Mouse (Mus musculus): Measurements from ENCODE around the gene Etnk1.
"Not testable (repeated sequence)": the region's sequence is repeated elsewhere in the genome, so short reads cannot be mapped to it uniquely, and the experiment has no call there.

Etnk1 gene

DNA sequence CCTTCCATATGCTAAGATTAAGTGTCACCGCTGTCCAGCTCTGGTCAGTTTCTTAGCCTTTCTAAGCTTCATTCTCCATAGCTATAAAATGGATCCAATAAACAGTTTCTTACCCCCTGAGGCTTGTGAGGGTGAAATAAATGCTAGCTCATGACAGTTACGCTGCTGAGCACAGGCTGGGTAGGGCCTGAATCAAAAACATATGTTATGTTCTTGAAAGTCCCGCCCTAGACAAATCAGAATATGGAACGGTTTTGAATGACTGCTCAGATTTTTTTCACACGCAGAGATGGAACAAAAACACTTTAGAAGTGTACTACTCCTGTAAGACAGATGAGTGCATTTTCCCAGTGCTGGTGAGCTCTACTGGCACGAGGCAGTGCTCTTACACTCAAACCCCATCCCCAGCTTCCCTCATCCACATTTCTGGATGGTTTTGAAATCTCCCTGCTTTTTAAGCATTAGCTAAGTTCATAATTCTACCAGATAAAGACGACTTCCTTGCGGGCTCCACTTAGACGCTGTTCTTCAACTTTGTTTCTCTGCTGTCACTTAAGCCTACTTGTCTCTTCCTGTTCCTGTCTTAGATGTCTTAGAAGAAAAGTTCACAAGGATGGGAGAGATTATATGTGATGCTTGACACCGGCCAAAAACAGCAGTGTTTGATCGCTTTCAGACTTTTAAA is 4.9 kb downstream of the Etnk1 start:
- DNase-seq (ENCODE audit: low spot score in 2 of 2) = no peak

DNA sequence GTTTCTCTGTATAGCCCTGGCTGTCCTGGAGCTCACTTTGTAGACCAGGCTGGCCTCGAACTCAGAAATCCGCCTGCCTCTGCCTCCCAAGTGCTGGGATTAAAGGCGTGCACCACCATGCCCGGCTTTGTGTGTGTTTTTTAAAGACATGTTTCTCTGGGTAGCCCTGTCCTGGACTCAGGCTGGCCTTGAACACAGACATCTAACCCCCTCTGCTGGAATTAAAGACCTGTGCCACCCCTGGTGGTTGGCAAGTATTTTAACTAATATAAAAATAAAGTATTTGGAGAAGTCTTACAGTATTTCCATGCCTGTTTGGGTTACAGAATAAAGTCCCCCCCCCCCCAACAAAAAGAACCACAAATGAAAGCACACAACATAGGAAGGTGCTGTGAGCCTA is 5.7 kb downstream of the Etnk1 start:
- not testable (repeated sequence) for DNase-seq (ENCODE audit: low spot score in 2 of 2)

DNA sequence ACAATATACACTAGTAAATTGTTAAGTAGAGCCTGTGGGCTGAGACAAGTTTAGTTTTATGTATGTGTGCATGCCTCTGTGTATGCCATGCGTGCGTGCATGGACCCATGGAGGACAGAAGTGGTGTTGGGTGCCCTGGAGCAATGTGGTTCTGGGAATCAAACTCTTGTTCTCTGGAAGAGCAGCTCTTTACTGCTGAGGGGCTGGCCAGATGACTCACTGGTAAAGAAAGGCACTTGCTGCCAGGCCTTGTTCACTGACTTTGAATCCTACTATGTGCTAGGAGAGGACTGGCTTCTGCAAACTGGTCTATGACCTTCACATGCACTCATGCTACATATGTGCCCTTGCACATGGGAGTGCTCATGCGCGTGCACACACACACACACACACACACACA is 7.2 kb downstream of the Etnk1 start:
- no peak for DNase-seq (ENCODE audit: low spot score in 2 of 2)

DNA sequence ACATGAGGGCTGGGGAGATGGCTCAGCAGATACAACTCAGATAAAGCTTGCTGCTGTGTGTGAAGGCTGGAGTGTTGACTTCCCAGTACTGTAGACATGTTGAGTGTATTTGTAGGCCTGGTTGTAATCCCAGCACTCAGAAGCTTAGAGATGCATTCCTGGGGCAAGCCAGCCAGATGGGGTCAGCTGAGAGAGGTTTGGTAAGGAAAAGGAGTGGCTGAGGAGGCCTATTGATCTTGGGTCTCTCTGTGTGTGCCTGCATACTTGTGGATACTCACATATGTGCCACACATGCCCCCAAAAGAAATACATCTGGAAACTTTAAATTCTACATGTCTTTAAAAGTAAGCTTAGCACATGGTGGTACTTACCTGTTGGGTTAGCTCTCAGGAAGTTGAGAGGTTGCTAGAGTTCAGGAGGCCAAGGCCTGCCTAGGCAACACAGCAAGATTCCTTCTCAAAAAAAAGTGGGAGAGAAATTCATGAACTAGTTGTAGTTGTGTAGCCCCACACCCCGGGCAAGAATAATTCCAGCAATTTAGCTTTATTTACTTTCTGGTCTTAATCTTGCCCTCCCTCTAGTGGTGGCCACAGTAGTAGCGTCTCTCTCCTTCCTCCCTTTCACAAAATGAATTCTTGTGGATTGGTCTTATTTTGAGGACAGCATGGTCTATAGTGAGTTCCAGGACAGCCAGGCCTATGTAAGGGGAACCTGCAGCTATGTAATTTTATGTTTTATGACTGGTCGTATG is 8.1 kb downstream of the Etnk1 start:
- no peak for DNase-seq (ENCODE audit: low spot score in 2 of 2)

DNA sequence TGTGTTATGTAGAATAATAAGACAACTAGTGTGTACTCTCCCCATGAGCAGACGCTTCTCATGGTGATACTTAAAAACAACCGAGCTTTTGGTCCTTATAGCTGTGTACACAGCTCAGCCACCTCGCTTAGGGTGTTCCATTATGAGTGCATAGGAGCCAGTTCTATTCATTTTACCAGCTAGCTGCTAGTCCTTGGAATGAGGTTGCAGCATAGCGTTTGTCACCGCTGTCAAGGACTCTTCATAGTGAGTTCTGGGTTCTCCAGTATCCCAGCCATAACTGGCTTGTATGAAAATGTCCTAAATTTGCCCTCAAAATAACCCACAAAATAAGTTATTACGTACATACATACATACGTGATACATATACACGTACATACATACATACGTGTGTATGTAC is 9.1 kb downstream of the Etnk1 start:
- no peak for DNase-seq (ENCODE audit: low spot score in 2 of 2)

DNA sequence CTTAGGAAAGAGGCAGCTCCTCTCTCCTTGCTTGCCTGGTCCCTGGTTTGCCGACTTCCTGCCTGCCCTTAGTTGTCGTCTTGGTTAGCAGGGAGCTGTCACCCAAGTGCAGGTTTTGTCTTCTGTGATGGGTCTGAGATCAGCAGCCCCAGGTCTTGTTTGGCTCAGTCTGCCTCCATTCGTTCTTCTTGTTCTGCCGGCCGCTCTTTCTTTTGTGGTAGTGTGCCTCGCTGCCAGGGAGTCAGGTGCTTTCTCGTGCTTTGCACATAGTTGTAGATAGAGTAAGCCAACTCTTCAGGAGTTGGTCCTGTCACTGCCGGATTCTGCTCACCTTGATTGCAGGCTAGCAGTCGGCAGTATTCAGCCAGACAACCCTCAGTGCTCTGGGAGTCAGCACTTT is 9.6 kb downstream of the Etnk1 start:
- no peak for DNase-seq (ENCODE audit: low spot score in 2 of 2)

DNA sequence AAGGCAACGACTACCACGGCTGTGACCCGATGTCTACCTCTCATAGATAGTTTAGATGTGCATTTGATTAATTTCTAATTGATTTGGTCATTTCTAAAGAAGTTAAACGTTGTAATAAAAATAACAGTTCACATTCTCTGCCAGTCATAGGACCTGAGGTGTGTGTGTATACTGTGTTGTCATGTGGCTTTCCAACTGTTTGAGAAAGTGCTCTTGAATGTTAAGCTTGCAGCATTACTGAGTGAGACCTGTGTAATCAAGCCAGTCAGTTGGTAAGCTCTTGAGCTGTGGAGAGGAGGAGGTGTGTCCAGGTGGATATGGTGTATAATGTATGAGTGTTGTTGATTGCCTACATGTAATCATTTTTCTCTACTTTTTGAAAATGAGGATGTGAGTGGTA is 12.2 kb downstream of the Etnk1 start:
- DNase-seq (ENCODE audit: low spot score in 2 of 2) = no peak

DNA sequence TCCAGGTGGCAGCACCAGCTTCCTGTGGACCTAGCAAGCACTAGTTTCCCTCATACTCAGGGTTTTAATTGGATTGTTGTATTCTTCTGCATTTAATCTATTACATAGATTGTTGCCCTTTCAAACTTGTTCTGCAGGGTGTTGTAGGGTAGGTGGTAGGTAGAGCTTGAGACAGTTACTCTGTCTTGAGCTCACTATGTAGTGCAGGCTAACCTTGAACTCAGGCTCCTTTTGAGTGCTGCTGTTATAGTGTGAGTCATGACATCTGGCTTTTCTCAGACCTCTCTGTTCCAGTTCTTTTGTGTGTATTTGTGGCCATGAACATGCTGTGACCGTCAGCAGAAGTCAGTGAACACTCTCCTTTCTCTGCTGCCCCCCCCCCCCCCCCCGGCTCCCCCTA is 12.7 kb downstream of the Etnk1 start:
- no peak for DNase-seq (ENCODE audit: low spot score in 2 of 2)

DNA sequence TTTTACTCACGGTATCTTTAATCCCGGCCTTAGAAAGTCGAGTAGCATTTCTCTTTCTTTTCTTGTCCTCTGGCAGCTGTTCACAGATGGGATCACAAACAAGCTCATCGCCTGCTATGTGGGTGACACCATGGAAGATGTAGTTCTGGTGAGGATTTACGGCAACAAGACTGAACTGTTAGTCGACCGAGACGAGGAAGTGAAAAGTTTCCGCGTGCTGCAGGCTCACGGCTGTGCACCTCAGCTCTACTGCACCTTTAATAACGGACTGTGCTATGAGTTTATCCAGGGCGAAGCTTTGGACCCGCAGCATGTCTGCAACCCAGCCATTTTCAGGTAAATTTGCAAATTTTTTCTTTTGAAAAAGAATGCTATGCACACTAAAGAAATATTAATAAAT is 13.5 kb downstream of the Etnk1 start:
- DNase-seq (ENCODE audit: low spot score in 2 of 2) = no peak

DNA sequence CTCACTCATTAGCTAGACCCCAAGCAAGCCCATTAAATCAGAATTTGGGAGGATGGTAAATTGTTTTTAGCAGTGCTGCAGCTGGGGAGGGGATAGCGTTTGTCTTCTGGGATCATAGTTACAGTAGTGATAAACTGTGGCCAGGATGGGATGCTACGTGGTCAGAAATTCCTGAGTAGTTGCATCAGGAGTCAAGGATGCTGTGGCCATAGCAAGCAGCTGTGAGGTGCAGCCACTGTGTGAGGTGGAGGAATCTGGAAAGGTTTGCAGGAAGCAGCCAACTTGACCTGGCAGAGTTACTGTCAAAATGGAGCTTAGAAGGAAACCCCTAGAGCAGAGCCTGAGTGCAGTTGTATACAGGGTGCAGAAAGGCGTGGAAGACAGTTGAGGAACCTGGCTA is 17.1 kb downstream of the Etnk1 start:
- no peak for DNase-seq (ENCODE audit: low spot score in 2 of 2)

DNA sequence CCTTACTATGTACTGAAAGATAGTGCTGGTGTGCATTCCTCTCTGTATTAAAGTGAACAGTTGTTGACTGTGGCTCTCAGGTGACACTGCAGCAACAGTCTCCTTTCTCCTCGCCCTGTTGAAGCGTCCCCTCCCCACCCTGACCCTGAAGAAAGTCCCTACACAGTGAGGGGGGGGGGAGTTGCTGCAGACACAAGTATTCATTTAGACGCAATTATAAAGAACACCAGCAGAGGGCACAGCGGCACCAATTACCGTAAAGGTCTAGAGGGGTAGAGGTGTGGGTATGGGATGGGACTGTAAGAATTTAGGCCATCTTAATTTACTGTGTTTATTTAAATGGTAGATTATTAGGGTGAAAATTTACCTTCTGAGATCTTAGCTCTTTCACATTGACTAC is 17.7 kb downstream of the Etnk1 start:
- DNase-seq (ENCODE audit: low spot score in 2 of 2) = no peak

DNA sequence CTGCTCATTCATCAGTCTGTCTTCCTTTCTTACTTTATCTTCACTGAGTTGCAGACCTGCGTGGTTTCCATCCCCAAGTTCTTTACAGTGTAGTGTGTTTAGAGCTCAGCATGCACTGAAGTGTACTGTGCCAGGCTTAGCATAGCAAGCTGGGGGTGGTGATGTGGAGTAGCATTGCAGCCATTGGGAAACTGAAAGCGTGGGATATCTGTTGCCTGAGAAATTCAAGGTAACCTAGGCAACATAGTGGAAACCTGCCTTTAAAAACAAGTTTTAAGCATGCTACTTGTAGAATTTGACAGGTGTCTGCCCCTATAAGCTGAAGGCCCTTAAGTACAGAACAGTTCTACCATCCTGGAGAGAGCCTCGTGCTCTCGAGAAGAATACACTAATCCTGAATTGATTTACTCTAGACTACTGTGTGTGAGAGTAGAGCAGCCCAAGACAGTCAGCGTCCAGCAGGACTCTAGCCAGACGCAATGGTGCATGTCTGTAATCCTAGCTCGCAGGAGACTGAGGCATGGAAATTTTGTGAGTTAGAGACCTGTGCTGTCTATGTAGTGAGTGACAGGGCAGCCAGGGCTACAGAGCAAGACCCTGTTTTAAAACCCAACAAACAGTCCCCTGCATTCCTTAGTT is 23.9 kb downstream of the Etnk1 start:
- no peak for DNase-seq (ENCODE audit: low spot score in 2 of 2)

DNA sequence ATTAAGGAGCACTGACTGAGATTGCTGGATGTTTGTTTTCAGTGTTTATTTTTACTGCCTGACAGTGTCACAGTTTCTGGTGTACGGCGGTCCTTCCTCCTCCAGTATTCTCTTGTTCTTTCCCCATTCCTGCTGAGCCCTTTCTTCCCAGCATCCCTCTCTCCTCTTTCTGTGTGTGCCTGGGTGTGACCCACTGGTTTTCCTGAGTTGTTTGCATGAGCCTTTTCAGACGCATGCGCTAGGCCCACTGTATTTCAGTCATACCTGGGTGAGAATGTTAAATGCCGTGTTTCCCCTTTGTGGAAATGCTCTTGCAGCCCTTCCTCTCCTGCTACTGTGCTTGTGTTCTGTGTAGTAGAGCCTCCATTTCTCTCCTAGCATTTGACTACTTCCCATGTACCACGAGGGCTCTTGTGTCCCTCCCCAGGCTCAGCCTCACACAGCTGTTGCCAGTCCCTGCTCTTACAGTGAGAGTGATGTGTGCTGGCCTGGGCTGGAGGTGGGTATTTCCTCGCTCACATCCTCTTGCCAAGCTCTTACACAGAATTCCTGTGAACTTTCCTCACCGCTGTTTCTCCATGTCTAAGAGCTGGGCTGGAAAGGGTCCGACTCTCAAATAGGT is 24.6 kb downstream of the Etnk1 start:
- DNase-seq (ENCODE audit: low spot score in 2 of 2) = no peak

DNA sequence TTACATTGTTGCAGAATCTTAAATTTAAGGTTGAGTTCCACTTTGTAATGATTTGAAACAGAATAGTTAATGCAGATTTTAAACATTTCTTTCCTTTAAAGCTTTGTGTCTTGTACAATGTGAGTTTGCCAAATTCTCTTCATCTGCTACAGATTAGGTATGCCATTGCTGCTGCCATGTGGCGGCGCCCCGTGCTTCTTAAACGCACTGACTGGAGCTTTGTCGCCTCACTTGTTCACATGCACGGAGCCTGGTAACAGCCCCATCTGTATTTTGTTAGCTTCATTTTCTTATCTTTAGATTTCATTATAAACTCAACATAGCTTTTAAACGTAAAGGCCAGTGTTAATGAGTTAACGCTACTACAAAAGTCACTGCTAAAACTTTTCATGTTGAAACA is 25.7 kb downstream of the Etnk1 start:
- no peak for DNase-seq (ENCODE audit: low spot score in 2 of 2)

DNA sequence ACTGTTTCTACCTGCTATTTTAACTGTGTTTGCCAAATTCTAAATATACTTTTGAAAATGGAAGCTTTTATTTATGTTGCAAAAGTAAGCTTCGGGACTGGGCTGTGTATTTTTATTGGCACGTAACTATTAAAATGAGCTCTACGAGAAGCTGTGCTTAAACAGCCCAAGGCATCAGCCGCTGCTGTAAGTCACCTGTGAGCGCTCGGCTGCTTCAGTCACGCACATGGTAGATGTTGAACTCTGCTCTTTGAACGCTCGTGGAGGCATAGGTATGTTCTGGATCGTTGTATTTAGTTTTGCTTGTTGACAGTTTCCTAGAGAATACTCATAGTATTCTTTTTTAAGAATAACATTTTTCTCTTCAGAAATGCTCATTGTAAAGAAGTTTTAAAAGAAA is 26.1 kb downstream of the Etnk1 start:
- no peak for DNase-seq (ENCODE audit: low spot score in 2 of 2)

DNA sequence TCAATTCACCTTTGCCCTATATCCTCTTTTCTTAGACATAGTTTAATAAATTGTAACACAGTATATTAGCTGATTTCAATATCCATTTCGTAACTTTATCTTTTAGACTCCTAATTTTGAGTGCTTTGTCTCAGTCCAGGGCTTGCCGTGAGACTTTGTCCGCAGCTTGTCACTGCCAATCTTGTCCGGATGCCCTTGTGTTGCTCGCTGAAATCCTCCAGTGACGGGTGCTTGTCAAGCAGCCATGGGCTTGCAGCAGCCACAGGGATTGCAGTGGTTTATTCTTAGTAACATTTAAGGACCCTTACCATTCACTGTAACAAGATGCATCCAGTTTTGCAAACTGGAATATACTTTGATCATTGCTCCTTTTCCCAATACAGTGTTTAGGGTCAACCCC is 26.6 kb downstream of the Etnk1 start:
- no peak for DNase-seq (ENCODE audit: low spot score in 2 of 2)

DNA sequence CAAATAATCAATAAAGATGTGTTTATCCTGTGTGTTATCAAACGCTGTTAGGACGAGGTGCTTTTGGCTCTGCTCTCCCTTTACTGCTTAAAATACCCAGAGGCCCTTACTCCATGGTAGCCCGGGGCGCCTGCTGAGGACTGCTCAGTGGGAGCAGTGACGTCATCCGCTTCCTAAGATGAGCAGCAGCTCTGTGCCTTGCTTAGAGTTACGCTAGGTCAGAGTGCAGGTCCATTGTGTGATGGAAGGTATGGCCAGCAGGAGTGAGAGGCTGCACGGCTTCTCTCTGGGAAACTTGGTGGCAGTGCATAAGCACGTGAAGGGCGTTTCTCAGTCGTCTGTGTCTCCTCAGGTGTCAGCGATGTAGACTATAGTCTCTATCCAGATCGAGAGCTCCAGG is 30.0 kb downstream of the Etnk1 start:
- DNase-seq (ENCODE audit: low spot score in 2 of 2) = no peak

DNA sequence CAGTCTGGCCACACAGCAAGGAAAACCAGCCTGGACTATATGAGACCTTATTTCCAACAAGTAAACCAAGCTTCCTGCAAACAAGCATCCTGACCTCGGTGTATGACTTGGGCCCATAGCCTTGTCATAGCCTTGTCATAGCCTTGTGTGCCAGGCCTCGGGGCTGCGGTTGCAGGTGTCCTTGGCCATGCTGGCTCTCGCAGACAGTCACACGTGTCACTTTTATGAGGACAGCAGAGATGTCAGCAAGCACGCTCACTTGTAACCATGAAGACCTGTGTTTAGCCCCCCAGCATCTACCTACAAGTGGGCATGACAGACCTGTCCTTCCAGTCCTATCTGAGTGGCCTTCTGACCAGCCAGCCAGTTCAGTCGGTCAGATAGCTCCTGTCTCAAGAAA is 31.4 kb downstream of the Etnk1 start:
- no peak for DNase-seq (ENCODE audit: low spot score in 2 of 2)

DNA sequence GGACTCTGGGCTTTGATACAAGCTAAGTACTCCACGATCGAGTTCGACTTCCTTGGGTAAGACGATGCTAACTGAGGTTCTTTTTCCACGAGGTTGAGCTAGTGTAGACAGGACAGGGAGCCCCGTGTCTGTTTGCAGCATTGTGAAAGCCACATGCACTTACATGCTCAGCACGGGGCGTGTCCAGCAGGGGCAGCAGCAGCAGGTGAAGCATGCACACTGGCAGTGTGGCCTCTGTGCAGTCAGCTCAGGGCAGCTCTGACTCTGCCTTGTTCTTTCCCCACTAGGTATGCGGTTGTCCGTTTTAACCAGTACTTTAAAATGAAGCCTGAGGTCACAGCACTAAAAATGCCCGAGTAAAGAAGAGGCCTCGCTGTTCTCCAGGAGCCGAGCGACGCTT is 36.1 kb downstream of the Etnk1 start:
- DNase-seq (ENCODE audit: low spot score in 2 of 2) = no peak

DNA sequence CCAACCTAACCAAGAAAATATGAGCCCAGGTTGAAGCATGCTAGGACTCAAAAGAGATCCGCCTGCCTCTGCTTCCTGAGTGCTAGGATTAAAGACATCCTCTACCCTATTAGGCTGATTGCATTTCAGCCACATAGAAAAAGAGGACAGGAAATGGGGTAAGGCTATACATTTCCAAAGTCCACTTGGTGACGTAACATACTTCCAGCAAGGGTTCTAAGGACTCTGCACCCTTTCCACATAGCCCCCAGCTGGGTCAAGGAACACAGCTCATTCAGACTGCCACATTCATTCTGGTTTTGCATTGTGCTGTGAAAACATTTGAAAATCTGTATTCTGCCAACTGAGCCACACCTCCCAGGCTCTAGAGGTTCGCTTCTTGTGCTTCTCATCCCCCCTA is 41.9 kb downstream of the Etnk1 start:
- DNase-seq (ENCODE audit: low spot score in 2 of 2) = no peak

DNA sequence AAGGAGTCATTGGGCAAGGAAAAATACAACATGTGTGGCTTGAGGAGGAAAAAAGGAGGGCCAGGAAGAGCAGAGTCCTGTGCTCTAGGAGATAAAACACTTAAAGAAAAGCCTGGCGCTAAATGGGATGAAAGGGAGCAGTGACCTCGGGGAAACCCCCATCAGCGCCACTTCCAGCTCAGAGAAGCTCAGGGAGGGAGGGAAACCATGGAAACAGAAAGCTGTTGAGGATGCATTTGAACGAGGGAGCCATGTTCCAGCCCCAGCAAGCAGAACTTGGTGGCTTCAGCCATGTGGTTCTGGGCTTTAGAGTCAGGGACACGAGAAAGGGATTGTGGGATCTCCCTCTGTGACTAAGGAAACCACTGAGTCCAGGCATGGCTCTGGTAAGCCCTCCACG is 45.7 kb downstream of the Etnk1 start:
- no peak for DNase-seq (ENCODE audit: low spot score in 2 of 2)

DNA sequence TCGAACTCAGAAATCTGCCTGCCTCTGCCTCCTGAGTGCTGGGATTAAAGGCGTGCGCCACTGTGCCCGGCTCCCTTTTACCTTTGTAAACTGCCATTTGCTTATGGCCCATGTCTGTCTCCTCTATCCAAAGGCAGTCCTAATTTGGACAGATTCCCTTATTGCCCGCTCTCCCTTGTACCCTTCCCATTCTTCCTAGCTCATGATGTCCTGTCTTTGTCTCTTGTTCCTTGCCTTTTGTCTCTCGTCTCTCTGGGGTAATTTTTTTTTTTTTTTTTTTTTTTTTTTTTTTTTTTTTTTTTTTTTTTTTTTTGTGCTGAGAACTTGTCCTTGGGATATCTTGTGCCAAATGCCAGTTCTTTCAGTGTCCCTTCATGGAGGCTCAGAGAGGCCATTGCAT is 46.4 kb downstream of the Etnk1 start:
- DNase-seq (ENCODE audit: low spot score in 2 of 2) = no peak

DNA sequence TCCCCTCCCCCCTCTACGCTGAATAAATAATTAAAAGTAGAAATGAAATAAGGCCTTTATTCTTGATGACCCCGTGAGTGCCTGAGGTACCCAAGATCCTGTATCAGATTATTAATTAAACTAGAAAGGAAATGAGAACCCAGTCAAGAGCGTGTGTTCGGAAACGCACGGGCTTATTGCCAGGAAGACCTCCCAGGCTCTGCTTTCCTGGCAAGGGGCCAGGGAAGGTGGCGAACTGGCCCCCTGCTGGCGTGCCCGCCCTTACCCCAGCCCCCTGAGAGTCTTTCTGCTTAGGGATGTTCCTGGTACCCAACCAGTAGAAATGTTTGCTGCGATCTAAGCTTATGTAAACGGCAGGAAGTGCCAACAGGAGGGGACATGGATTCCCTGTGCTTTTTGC is 49.2 kb downstream of the Etnk1 start:
- no peak for DNase-seq (ENCODE audit: low spot score in 2 of 2)

Data from cerebellum, postnatal 4 days (tissue).